Mouse (Mus musculus): ENCODE data around the gene Ucp3.

The Ucp3 gene

DNA sequence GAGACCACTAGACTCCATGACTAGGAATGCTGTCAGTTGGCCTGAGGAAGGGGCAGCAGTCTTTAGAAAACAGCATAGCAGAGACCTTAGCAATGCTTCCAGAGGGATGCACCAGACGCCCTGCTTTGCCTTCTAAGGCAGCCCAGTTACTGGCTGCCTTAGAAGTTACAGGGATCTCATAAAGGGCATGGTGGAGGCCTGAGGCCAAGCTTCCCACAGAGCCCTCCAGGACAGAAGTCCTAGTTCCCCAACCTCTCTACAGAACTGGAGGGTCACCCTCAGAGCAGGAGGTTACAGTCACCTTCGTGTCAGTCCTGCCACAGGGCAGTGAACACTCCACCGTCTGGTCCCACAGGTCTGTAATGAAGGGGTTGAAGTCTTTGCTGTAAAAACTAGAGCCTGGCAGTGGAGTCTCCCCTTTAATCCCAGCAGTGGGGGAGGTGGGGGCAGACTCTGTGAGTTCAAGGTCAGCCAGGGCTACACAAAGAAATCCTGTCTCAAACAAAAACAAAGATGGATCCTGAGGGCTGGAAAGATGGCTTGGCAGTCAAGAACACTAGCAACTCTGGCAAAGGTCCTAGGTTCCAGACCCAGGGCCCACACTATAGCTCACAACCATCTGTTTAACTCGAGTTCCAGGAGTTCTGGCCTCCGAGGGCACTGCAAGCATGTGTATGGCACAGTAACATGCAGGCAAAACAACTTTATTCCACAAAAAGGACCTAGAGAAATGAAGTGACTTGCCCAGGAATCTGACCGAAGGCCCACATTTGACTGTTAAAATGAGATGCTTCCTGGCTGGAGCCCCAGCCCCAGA, 28.4 kb downstream of the Ucp3 start:
- no peak for DNase-seq (ENCODE audit: low spot score)

DNA sequence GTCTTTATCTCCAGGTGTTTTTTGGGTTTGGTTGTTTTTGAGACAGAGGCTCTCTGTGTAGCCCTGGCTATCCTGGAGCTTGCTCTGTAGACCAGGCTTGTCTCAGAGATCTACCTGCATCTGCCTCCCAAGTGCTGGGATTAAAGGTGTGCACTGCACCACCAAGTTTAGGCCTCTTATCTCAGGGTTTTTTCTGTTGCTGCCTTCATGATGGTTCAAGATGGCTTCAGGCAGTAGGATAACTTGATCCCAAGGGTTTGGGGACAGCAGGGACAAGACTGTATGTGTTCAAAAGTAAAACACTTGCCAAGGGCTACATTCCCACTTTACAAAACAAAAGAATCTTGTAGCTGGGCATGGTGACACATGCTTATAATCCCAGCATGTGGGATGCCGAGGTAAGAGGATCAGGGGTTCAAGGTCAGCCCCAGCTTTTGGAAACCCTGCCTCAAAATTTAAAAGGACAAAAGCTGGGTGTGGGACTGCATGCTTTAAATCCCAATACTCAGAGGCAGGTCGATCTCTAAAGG, 29.1 kb downstream of the Ucp3 start:
- no peak for DNase-seq (ENCODE audit: low spot score)

DNA sequence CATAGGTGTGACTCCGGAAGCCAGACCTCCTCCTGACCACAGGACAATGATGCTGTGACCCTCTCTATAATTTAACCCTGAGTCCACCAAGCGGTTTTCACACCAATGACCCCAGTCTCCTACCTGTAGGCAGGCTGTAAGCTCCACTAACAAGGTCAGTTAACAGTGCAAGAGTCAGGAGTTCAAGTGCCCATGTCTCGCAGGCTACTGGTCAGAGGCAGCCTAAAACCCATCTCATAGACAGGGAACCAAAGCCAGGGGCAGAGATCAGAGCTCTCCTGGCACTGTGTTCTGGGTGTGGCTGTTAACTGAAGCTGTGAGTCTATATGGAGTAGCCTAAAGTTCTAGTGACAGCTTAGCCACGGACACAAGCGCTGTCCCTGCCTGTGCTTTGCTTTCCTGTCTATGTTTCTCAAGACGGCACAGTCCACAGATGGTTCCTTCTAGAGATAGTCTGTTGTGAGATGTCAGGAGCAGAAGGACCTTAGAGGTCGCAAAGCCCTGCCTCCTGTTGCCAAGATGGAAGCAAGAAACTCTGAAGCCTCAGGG, 29.7 kb downstream of the Ucp3 start:
- no peak for DNase-seq (ENCODE audit: low spot score)

DNA sequence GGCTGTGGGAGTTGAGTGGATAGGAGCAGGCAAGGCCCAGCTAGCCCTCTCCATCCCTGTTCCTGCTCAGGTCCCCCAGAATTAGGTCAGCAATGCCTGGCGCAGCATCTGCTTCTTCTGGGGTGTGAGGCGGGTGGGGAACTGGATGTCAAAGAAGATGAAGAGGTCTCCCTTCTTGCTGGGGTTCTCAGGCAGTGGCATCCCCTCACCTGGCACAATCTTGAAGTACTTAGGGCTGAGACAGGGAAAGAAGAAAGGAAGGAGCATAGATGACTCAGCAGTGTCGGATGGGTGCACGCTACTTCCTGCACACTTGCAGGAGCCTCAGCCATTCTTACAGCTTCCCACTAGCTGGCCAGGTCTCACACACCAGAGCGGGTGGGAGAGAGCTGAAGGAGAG, 30.3 kb downstream of the Ucp3 start:
- no peak for DNase-seq (ENCODE audit: low spot score)

DNA sequence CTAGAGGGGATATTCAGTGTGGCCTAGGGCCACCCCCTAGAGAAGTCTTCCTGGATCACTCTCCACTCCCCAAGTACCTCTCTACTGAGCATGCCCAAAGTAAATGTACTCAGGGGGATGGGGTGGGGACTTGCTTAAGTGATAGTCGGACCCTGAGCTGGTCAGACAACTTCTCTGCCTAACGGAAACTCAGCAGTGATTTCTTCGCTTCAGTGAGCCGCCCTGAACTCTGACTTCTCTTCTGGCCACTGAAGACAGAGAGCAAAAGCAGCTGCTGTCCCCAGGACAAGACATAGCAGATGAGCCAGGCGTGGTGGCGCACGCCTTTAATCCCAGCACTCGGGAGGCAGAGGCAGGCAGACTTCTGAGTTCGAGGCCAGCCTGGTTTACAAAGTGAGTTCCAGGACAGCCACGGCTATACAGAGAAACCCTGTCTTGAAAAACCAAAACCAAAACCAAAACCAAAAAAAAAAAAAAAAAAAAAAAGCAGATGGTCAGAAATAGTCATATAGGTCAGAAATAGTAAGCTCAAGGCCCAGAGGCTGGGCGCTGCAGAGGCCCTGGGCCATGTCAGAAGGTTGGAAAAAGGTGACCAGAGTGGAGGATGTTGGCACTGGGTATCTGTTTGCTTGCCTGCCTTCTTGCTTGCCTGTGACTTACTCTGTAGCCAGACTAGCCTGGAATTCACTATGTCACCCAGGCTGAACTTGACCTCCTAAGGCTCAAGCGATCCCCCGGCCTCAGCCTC, 32.1 kb downstream of the Ucp3 start:
- DNase-seq (ENCODE audit: low spot score): no peak

DNA sequence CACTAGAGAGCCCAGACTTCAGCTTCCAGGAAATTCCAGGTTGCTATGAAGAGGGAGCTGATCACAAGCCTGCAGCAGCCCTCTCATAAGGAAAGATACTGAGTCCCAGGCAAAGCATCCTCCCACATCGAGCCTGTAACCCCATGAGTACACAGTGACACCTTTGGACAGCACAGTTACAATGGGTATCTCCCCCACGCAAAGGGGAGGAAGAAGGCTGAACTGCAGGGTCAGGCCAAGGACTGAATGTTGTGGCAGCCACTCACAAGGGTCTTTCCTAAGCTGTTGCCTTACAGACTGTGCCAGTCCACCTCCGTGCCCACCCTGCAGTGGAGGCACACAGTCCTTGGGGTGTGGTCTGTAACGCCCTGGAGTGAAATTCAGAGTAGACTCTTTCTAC, 33.7 kb downstream of the Ucp3 start:
- no peak for DNase-seq (ENCODE audit: low spot score)

DNA sequence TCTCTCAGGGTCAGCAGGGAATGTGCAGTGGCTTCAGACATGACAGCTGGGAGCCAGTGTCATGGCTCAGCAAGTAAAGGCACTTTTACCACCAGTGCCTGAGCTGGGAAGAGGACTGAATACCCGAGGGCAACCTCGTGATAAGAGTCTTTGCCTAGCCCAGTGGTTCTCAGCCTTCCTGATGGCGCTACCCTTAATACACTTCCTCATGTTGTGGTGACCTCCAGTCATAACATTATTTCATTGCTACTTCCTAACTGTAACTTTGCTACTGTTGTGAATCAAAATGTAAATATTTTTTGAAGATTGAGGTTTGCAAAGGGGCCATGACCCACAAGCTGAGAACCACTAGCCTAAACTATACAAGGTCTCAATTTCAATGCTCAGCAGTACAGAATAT, 35.9 kb downstream of the Ucp3 start:
- no peak for DNase-seq (ENCODE audit: low spot score)

DNA sequence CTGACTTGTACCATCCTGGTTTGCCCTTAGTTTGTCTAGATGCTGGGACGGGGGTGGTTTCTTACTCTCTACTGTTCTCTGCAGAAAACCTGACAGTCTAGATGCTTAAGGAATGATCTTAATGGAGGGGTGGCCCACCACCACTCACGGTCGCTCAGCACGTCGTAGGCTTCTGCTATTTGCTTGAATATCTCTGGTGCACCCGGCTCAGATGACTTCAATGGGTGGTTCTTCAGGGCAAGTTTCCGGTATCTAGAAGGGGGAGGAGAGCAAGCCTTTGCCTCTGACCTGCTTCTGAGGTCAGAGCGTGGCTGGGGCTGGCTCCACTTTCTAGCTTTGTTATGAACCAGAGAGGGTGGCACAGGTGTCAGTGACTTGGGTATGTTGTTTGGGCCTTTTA, 38.8 kb downstream of the Ucp3 start:
- DNase-seq (ENCODE audit: low spot score): no peak

DNA sequence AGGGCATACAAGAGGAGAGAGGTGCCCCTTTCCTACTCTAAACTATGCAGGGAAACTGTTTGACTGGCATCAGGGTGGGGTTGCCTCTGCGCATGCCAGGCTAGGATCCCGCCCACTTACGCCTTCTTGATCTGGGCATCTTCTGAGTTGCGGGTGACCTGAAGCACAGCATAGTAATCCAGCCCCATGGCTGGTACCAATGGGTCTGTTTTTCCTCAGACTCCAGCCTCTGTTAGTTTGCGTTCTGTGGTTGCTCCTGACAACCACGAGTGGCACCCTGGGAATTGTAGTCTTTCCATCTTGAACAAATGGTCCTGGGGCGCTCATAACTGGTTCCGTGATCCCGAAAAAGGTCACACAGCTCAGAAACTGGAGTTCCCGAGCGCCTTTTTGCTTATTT, 41.8 kb downstream of the Ucp3 start, which contains the start of gene Dnajb13:
Dnajb13 (minus strand) TSS at position 388 of the 400 bp plus-strand sequence.
- DNase-seq (ENCODE audit: low spot score): no peak

DNA sequence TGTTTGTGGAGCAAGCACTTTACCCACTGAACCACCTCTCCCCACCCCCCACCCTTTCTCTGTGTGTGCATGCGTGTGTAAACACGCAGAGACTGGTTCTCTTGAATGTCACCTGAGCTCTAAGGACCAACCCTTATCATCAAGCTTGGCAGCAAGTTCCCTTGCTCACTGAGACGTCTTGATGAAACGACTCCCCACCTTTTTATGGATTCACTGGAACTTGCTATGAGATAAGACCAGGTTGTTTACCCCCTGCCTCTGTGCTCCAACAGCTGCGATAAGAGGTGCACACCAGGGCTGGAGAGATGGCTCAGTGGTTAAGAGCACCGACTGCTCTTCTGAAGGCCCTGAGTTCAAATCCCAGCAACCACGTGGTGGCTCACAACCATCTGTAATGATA, 47.4 kb downstream of the Ucp3 start:
- no peak for DNase-seq (ENCODE audit: low spot score)

DNA sequence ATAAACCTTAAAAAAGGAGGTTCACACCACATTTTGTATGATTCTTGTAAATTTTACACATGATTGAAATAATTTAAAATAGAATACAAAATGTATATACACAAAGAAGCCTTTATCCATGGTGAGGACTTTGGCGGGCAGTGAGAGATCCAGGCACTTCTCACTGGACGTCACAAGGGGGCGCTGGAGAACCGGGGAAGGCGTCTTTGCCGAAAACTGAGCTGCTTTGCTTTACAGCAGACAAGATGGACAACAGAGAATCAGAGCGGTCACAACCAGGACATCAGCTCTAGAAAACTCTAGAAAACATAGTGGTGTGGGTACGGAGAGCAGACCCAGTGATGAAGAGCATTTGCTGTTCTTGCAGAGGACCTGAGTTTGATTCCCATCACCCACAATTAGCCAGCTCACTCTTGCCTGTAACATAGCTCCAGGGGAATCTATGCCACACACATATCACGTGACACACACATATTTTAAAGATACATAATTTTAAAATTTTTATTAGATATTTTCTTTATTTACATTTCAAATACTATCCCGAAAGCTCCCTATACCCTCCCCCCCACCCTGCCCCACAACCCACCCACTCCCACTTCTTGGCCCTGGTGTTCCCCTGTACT, 48.0 kb downstream of the Ucp3 start:
- peak; percentile 81 for DNase-seq (ENCODE audit: low spot score)

DNA sequence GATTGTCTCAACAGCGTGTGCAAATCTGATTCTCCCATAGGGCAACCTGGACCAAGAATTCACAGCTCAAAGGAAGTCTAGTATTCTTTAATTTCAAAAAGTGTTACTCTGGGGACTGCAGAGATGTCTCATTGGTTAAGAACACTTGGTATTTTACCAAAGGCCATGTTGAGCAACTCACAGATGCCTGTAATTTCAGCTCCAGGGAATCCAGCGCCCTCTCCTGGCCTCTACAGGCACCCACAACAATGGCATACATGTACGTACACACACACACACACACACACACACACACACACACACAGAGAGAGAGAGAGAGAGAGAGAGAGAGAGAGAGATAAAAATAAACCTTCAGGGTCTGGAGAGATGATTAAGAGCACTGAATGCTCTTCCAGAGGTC, 49.4 kb downstream of the Ucp3 start:
- no peak for DNase-seq (ENCODE audit: low spot score)

DNA sequence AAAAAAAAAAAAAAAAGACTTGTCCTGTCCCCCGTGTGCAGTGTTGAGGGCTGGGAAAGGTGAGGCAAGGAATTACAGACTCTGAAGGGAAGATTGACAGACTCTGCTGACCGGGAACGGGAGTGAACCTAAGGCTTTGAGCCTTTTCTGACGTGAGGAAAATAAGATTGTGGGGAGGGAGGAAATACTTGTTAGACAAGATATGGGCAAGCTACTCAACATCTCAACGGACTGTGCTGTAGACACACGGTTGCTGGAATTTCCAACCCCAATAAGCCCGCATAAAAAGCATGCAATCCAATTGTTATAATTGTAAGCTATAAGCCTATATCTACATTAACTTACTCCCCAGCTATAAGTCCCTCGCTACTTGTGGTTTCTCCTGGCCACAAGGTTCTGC, 51.9 kb downstream of the Ucp3 start:
- no peak for DNase-seq (ENCODE audit: low spot score)

DNA sequence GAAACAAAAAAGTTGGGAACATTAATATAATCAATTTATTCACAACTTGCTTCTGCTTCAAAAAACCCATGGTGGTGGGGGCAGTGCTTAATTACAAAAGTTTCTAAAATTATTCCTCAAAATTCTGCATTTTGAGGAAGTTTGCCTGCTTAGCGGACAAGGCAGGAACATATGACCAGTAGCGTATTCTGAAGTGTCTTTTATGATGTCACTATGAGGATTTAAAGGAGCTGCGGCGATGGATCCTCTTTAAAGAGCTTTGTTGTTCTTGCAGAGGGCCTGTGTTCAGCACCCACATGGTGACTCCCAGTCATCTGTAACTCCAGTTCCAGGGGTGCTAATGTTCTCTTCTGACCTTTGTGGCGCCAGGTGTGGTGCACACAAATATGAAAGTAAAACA, 58.0 kb downstream of the Ucp3 start:
- no peak for DNase-seq (ENCODE audit: low spot score)

DNA sequence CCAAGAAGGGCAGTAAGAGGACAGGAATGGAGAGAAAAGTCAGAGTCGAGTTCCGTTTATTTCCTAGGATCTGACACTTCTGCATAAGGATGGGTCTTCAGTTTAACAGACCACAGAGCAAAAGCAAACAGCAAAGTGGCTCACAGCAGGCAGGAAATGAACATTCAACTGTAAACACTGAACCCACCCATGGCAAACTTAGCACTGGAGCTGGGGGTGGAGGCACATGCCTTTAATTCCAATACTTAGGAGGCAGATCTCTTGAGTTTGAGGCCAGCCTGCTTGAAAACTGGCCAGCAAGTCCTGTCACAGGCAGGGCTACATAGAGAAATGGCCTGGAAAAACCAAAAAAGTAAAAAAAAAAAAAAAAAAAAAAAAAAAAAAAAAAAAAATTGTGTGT, 60.7 kb downstream of the Ucp3 start:
- no peak for DNase-seq (ENCODE audit: low spot score)

DNA sequence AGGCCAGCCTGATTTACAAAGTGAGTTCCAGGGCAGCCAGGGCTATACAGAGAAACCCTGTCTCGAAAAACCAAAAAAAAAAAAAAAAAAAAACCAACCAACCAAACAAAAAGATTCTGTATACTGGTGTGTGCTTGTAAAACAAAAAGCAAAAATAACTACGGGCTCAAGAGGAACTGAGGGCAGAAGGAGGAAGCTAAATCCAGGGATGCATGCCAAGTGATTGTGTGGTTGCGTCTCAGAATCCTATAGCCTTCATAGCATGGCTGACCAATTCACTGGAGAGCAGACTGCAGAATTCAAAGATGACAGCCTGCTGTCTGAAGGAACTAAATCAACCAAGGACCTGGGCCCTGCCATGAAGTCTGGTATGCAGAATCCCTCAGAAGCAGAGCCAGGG, 61.4 kb downstream of the Ucp3 start:
- no peak for DNase-seq (ENCODE audit: low spot score)

DNA sequence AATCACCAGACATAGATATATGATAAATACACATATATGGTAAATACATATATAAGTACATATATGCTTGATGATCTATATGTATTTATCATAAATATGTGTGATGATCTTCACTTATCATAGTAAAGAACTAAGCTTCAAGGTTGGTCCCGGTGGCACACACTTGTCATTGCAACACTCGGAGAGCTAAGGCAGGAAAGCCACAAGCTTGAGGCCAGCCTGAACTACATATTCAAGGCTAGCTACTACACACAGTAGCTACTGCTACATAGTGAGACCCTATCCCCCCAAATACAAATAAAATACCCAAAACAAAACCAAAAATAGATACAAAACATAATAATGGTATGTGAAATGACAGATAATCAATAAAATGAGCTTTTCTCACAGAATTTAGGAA, 63.0 kb downstream of the Ucp3 start:
- DNase-seq (ENCODE audit: low spot score): no peak

All from c-Kit-positive CD71-positive TER-119-positive erythroid progenitor cells, embryonic 14.5 days (primary cell).